Mouse (Mus musculus) heart, adult 2 months (tissue): ENCODE results near the gene Upp2. TPM values are rescaled to one million over a fixed set of nuclear protein-coding genes. Genes with fewer than 3 reads are reported as not detected.

ENCODE experiments used
- DNase-seq, 2 experiments: peaks; one replicate each; pipeline ENCODE4 v3.0.0; 2021
- H3K27ac ChIP-seq: fragments of 200-600 bp; 2 replicates; pipeline ENCODE4 v1.8.1; 2022
- H3K27me3 ChIP-seq: fragments of 200-500 bp; 2 replicates; pipeline ENCODE4 v1.6.1; 2012; ENCODE audit warnings: mild to moderate bottlenecking, low read length, inconsistent platforms, mixed read lengths; ENCODE audit not compliant: control insufficient read depth, insufficient read depth
- H3K36me3 ChIP-seq: fragments of 200-500 bp; 2 replicates; pipeline ENCODE4 v1.6.1; 2012; ENCODE audit warnings: low read length, inconsistent platforms; ENCODE audit not compliant: control insufficient read depth, insufficient read depth
- H3K4me1 ChIP-seq: fragments of 200-500 bp; 2 replicates; pipeline ENCODE4 v1.6.1; 2011; ENCODE audit warnings: low read length; ENCODE audit not compliant: control insufficient read depth, insufficient read depth
- H3K4me3 ChIP-seq: fragments of 200-600 bp; 2 replicates; pipeline ENCODE4 v1.8.1; 2022
- H3K79me2 ChIP-seq: fragments of 200-500 bp; replicated peaks from 2 replicates; pipeline ENCODE4 v1.6.1; 2012; ENCODE audit warnings: mild to moderate bottlenecking, inconsistent platforms, low read length, moderate library complexity, mixed read lengths; ENCODE audit not compliant: control insufficient read depth, insufficient read depth
- H3K9ac ChIP-seq: fragments of 200-500 bp; 2 replicates; pipeline ENCODE4 v1.6.1; 2012; ENCODE audit warnings: low read depth, mild to moderate bottlenecking, control low read depth, inconsistent platforms, low read length, mixed read lengths
- CTCF ChIP-seq: fragments of 200-600 bp; IDR thresholded peaks from 2 replicates; pipeline ENCODE4 v1.8.1; 2022; ENCODE audit warnings: antibody characterized with exemption, mild to moderate bottlenecking, moderate library complexity
- EP300 ChIP-seq: fragments of 200-500 bp; IDR thresholded peaks from 2 replicates; pipeline ENCODE4 v1.6.1; 2011; ENCODE audit warnings: low read depth, low read length, control low read depth; ENCODE audit not compliant: insufficient read depth
- POLR2A ChIP-seq: fragments of 200-500 bp; IDR thresholded peaks from 2 replicates; pipeline ENCODE4 v1.6.1; 2011; ENCODE audit warnings: mild to moderate bottlenecking, low read depth, low read length, control low read depth; ENCODE audit not compliant: insufficient read depth
- WGBS: fragments of 180-500 bp; shearing (Covaris S2); methylation state at CpG from one replicate; pipeline ENCODE4 v1.1.7; 2018; 5-methylcytosine and 5-hydroxymethylcytosine counted together
- intact Hi-C: fragments of 180-260 bp; cut with DNase I; formaldehyde crosslinking; loops from one replicate; pipeline ENCODE4 v1.15.1; 2025
- polyA plus RNA-seq: library from polyadenylated mRNA; depleted of rRNA; stranded (reverse); fragments of >200 nt; gene quantifications from 2 replicates; pipeline ENCODE4 v1.2.3, GENCODE M21; 2012
- total RNA-seq, 2 experiments: library from RNA; stranded (reverse); gene quantifications; 2 replicates each; pipeline ENCODE4 v1.2.3; 2021

Upp2 gene
- total and polyA plus RNA-seq, 3 experiments, result 2.2 to 3.3 (median 3.0) TPM

- no peak overlapping the region for H3K9ac ChIP-seq
- no peak overlapping the region for H3K27ac ChIP-seq
- no peaks in the 10 kb centered on the region for H3K79me2 ChIP-seq
- H3K27me3 ChIP-seq, result no peaks in the 10 kb centered on the region
- no peak overlapping the region for H3K4me3 ChIP-seq
- intact Hi-C loops, result loop anchor here (1.0 to 5.0 kb wide), 2 partner anchors 687 to 705 kb away; no protein-coding TSS in a partner anchor
- no peaks in the 10 kb centered on the region for H3K36me3 ChIP-seq
- WGBS, result 44% methylated on average over 4 of the region's 4 CpGs
- no peaks in the 10 kb centered on the region for H3K4me1 ChIP-seq
- DNase-seq, result no peak
- TF ChIP-seq EP300 (no peak), POLR2A (no peak), CTCF (peak; percentile 57)
Measured at GRCm38 (mm10) chr2:58737192-58737820, 170.2 kb downstream of the Upp2 start.

GRCm38 (mm10) chr2:58741213-58741612 is 174.1 kb downstream of the Upp2 start:
- no peaks in the 10 kb centered on the region for H3K27me3 ChIP-seq
- no peak for TF ChIP-seq CTCF
- TF ChIP-seq POLR2A, result no peak
- TF ChIP-seq EP300, result no peak
- no peaks in the 10 kb centered on the region for H3K79me2 ChIP-seq
- DNase-seq, result no peak
- no peaks in the 10 kb centered on the region for H3K4me1 ChIP-seq
- no peak overlapping the region for H3K27ac ChIP-seq
- intact Hi-C loops, result no loop called here
- H3K4me3 ChIP-seq, result no peak overlapping the region
- H3K36me3 ChIP-seq, result no peaks in the 10 kb centered on the region
- H3K9ac ChIP-seq, result no peak overlapping the region
- WGBS, result 71% methylated on average over 1 of the region's 1 CpGs

- Histone ChIP-seq H3K9ac (no peak overlapping the region), H3K4me1 (no peaks in the 10 kb centered on the region), H3K27me3 (no peaks in the 10 kb centered on the region), H3K4me3 (no peak overlapping the region), H3K27ac (no peak overlapping the region), H3K79me2 (no peaks in the 10 kb centered on the region), H3K36me3 (no peaks in the 10 kb centered on the region)
- TF ChIP-seq EP300, result no peak
- no peak for TF ChIP-seq CTCF
- no peak for TF ChIP-seq POLR2A
- WGBS, result 92% methylated on average over 4 of the region's 4 CpGs
- intact Hi-C loops, result no loop called here
- DNase-seq, result no peak
Measured at GRCm38 (mm10) chr2:58742026-58742425, 174.9 kb downstream of the Upp2 start.

GRCm38 (mm10) chr2:58743446-58743845 is 176.3 kb downstream of the Upp2 start:
- TF ChIP-seq CTCF, result no peak
- TF ChIP-seq EP300, result no peak
- TF ChIP-seq POLR2A, result no peak
- no peaks in the 10 kb centered on the region for H3K79me2 ChIP-seq

GRCm38 (mm10) chr2:58747483-58748229 is 180.6 kb downstream of the Upp2 start:
- H3K4me1 ChIP-seq, result no peaks in the 10 kb centered on the region
- H3K79me2 ChIP-seq, result no peaks in the 10 kb centered on the region
- H3K27me3 ChIP-seq, result no peaks in the 10 kb centered on the region
- no peaks in the 10 kb centered on the region for H3K36me3 ChIP-seq
- H3K27ac ChIP-seq, result no peak overlapping the region
- intact Hi-C loops, result no loop called here
- TF ChIP-seq POLR2A (no peak), EP300 (no peak), CTCF (no peak)
- no peak overlapping the region for H3K9ac ChIP-seq
- DNase-seq, result no peak
- H3K4me3 ChIP-seq, result no peak overlapping the region
- 76% methylated on average over 11 of the region's 11 CpGs for WGBS

More at GRCm38 (mm10) chr2:58743446-58743845, 176.3 kb downstream of the Upp2 start:
- 59% methylated on average over 3 of the region's 3 CpGs for WGBS
- Histone ChIP-seq H3K4me3 (no peak overlapping the region), H3K27ac (no peak overlapping the region), H3K27me3 (no peaks in the 10 kb centered on the region), H3K9ac (no peak overlapping the region), H3K36me3 (no peaks in the 10 kb centered on the region), H3K4me1 (no peaks in the 10 kb centered on the region)
- no peak for DNase-seq
- intact Hi-C loops, result no loop called here

GRCm38 (mm10) chr2:58748296-58748695 is 181.2 kb downstream of the Upp2 start:
- no peak overlapping the region for H3K27ac ChIP-seq
- WGBS, result 76% methylated on average over 5 of the region's 5 CpGs
- H3K4me3 ChIP-seq, result no peak overlapping the region
- no peak for DNase-seq
- no peak overlapping the region for H3K9ac ChIP-seq
- no peaks in the 10 kb centered on the region for H3K4me1 ChIP-seq
- H3K79me2 ChIP-seq, result no peaks in the 10 kb centered on the region
- H3K36me3 ChIP-seq, result no peaks in the 10 kb centered on the region
- intact Hi-C loops, result no loop called here
- no peak for TF ChIP-seq POLR2A
- TF ChIP-seq EP300, result no peak
- no peak for TF ChIP-seq CTCF
- no peaks in the 10 kb centered on the region for H3K27me3 ChIP-seq
